Mouse (Mus musculus) testis, adult 10 weeks (tissue): ENCODE results near the gene Uqcrc2. TPM values are rescaled to one million over a fixed set of nuclear protein-coding genes. Genes with fewer than 3 reads are reported as not detected.

Experiments
- polyA plus RNA-seq: library from polyadenylated mRNA; stranded (reverse); fragments of 350-450 nt; fragmentation: Illumina TruSeq; extraction: RNeasy Lipid Tissue Mini Kit (QIAGEN cat#74804); gene quantifications from one replicate; pipeline ENCODE4 v1.2.3, GENCODE M21; 2014; ENCODE audit warnings: low read depth, low replicate concordance

Gene Uqcrc2
- polyA plus RNA-seq = 184 TPM

GRCm38 (mm10) chr7:120634711-120635361 is at the start of gene Uqcrc2:
Uqcrc2 (plus strand) TSS chr7:120635176.

DNA sequence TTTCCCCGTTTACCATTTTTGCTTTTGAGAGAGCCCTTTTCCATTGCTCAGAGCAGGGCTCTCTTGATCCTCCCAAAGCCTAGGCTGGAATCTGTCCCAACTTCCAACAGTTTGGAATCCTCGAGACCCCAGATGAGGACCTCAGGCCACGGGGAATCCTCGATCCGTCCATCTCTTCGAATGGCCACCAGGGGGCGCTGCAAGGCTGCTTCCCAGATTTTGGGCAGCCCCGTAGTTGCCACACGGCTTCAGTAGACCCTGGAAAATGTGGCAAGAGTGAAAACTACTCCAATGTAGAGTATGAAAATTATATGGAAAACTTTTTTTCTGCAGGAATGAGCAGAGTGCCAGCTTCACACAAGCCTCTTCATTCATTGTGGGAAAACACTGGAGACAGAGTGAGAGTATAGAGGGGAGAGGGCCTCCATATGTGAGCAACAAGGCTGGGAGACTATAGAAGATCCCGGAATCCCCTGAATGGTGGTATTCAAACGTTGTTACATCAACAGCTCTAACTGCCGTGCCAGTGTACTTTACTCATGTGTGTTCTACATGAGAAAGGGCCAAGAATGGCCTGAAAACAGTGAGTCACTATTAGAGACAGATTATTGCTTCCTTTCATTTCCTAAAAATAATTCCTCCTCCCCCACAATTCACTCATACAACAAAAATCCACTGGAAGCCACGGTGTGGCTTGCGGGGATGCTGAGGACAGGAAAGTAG is 35.3 kb downstream of the Uqcrc2 start, which contains the start of gene Pdzd9:
Gene Pdzd9 (minus strand): TSS at position 191 of the 723 bp plus-strand sequence.

GRCm38 (mm10) chr7:120677001-120677643 is 42.1 kb downstream of the Uqcrc2 start, which contains the start of gene Mosmo:
Mosmo (plus strand) TSS chr7:120677618.

Other genes with a start within 250 kb of the Uqcrc2 start
- 116 TPM for gene Abca16, start 225.5 kb upstream of the Uqcrc2 start, polyA plus RNA-seq
- 203 TPM for gene Pdzd9, start 35.2 kb downstream of the Uqcrc2 start, polyA plus RNA-seq
- gene Mosmo, start 42.4 kb downstream of the Uqcrc2 start, polyA plus RNA-seq = 23.5 TPM
- gene Vwa3a, start 104.1 kb downstream of the Uqcrc2 start, polyA plus RNA-seq = 58.7 TPM
- not detected for gene Gm5737, start 177.2 kb downstream of the Uqcrc2 start, polyA plus RNA-seq
- gene Eef2k, start 207.7 kb downstream of the Uqcrc2 start, polyA plus RNA-seq = 2.0 TPM